Mouse (Mus musculus) adipocyte (in vitro differentiated cells): ENCODE measurements at regions not wholly inside any gene's neighbourhood (a gene's known extent, or its start where the extent isn't known, plus 50 kb on each side); places are given as distances from the start of the nearest gene placed in this dataset.

Experiments
- DNase-seq: peaks from one replicate; pipeline ENCODE4 v3.0.0-alpha.2; 2016; ENCODE audit warnings: low spot score

DNA sequence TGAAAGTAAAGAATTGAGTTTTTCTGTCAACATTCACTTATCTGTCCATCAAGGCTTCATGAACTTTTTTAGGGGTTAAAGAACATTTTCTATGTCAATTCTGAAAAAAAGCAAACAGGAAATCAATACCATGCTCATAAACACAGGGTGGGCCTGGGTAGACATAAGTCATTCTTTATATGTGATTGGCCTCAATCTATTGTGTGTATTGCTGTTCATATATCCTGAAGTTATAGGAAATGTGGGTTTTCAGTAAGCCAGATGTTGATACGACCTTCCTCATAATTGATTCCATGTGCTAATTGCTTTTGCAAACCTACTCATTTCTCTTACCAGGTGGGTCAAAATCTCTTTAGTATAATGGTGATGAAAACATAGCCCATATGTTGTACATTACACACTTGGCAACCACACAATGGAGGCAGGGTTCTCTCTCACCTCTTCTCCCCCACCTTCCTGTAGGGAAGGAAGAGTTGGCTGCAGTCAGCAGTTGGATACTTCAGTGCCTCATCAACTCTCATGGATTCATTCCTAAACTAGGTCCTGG is 182.6 kb upstream of the Cd180 start:
- DNase-seq = no peak

DNA sequence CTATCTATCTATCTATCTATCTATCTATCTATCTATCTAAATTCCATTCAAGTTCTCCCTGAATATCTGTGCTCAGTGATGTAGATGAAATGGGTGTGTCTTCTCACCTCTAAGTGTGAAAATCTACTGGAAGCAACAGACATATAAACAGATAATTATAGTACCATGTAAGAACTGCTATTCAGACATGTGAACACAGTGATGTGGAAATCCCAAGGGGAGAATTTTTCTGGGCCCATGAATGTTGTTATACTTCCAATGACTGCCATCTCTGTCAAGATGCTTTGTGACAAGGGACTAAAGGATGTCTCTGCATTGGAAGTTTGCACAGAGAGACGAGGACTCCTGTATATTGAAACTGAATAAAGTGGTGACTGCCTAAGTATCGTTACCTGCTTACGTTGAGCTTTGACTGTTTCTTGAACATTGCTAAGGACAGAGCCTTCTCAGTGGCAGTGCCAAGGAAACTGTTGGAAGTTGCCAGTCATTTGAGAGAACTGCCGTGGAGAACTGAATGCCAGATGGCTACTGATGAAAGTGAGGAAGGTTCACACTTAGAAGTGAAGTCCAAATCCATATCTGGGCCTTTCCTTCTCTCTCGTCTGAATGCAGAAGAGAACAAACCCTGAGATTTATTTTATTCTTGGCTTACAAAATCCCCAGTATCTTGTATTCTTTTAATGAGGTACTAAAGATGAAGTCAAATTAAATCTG is 175.0 kb upstream of the Cd180 start:
- no peak for DNase-seq

DNA sequence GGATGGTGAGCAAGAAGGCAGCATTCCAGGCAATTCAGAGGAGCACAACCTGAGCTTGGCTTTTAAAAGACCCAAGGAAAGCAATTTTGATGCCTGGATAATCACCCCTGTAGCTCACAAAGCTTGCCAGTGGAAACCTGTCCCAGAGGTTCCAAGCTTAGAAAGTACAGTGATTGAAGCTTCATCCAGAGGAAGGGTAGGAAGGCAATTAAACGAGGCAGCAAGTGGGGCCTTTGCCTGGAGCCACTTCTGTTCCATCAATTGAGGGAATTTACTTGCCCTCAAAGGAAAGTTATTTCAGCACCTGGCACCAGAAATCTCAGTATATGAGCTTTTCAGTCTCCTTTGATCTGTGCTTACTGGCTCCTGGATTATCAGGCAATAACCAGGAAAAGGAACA is 171.9 kb upstream of the Cd180 start:
- DNase-seq = no peak

DNA sequence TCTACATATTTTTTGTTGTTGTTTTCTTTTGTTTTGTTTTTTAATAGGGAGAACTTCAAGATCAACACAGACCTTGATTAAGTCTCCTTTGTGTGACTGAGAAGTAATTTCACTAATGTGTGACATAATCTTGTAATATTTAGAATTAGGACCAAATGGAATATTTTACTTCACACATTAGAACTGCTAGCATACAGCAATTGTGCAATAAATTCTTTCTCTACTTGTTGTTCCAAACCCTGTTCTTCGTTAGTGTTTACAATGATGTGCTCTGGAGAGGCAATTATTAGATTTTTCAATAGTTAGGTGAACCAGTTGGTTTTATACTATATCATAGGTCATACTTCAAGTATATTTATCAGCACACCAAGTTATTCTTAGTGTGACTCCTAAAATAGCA is 171.3 kb upstream of the Cd180 start:
- DNase-seq = no peak

DNA sequence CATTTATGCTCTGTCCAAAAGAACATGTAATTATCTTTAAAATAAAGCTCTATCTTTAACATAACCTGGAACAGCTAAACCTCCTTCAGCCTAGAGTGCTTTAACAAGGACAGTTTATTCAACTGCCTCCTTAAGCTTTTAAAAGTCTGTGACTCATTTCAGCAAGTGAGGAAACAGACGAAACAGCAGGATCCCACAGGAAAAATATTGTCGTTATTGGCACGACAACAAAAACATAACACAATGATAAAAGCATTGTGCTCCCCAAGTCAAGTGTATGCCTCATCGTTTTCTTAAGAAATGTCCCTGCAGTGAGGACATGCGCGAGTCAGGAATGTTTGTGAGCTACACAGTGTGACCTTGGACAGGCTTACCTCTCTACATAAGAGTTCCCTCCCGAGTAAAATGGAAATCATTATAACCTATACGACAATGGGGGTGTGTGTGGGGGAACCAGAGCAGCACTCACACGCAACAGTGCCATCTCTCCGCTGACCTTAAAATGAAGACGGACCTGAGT is 166.7 kb upstream of the Cd180 start:
- DNase-seq = peak; percentile 20

DNA sequence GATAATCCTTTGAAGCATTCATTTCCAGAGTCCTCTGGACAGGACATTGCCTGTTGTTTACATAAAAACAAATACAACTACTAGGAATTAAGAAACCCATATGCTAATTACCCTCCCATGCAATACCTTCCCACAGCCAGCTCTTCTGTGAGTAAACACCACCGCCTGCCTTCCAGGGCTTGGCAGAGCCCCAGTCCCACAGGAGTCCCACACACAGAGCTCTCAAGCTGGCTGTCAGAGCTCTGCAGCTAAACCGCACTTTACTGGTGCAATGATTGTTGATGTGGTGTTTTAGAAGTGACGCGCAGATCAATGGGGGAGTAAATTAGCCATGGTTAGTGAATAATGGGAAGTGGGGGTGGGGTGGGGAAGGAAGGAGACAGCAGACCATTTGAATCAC is 159.6 kb upstream of the Cd180 start:
- DNase-seq = peak; percentile 83

DNA sequence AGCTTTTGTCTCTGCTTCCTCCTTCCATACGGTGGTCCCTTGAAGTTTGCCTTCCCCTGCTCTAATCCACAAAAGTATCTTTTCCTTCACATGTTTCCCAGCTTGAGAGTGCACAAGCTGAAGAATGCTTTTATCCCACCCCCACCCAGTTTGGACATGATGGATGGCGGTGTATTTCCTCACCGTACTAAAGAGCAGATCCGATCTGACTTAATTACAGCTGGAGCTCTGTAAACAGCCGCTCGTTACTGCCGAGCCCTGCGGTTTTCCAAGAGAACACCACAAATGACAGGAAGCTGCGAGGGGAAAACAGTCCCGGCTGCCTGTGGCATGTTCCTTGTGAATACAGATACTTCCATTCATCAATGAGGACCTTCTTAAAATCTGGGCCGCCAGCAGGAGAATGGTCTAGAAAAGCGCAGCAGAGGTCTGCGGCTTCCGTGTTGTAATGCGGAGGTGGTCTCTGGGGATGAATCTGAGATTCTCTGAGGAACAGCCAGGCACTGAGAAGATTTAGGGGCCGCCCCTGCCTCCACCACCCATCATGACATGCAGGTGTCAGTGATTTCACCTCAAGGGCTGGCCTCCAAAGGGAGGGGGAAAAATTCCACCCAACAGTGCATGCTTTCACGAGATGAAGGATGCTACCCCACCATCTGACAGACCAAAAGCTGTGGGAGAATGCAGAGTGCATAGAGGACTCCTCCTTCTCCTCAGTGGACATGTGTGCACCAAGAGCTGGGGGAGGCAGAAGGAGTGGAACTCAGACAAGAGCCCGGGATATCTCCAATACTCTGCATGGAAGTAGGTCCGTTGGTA is 155.7 kb upstream of the Cd180 start:
- DNase-seq = no peak

DNA sequence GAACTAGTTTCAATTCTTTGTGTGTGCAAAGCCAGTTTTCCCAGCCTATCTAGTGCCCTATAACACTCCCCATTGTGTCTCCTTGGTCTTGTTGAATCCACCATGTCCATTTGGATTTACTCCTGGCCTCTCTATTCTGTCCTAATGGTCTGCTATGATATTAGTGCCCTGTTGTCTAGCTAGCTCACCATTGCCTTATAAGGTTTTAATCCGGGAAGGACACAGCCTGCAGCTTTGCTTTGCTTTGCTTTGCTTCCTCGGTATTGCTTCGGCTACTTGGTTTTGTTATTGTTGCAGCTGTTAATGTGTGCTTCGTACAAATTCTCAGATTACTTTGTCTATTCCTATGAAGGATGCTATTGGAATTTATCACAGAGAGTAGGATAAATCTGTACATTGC is 152.9 kb upstream of the Cd180 start:
- DNase-seq = no peak

DNA sequence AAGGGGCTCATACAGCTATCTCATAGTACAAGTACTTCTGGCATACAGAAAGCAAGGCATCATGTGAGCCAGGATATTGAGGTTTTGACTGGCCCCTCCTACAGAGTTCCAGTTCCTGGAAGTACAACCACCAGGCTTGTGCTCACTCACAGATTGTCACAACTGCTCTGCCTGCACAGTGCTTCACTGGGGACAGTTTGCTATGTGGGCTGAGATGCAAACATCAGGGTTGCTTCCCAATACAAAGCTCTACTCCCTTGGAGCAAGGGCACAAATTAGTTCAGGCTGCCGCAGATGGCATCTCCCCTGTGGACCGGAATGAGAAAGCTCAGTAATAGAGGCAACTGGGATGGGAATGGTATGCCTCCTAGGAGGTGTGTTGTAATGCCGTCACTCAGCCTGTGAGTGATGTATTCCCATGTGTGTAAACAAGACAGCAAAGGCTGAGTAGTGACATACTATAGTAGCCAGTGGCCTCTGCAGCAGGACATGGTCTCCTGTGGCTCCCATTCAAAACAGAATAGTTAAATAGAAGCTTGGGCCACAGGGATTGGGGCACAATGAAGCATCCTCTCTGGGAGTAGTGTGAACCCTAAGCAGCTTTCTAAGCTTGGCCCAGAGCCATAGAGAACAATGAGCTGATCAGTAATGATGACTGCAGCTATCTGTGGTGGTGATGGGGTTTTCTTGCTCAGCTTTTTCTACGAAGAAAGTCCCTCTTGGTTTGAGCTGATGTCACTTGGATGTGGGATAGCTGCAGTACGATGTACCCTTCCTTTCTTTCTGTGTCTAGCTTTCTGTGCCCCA is 148.8 kb upstream of the Cd180 start:
- DNase-seq = no peak

DNA sequence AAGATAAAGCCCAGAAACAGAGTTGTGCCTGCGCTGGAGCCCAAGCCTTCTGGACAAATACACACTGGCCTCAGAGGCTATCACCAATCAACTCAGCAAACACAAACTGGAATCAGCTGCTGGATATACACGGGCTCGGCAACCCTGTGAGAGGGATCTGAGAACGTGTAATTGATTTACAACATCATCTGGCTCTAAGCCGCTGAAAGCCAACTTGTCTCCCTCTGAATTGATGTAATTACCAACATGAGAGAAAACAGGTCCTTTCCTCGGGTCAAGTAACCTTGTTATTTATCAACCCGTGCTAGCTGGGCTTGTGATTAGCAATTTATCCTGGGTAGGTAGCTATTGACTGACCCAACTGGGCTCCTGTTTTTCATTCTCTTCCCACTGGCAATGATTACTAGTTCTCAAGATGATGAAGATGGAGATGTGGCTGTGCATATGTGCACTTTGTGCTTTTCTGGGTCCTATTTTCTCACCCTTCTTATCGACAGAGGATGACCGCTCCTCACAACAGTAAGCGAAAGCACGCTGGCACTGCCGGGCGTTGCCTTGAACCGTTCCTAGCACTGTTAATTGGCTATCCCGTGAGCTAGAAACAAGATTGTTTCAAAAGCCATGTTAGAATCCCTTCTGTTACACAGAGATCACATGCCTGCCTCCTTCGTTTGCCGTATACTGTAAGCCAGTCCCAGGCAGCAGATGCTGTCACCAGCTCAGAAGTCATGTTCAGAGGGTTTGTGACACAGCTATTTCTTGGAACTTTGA is 147.3 kb upstream of the Cd180 start:
- DNase-seq = no peak

DNA sequence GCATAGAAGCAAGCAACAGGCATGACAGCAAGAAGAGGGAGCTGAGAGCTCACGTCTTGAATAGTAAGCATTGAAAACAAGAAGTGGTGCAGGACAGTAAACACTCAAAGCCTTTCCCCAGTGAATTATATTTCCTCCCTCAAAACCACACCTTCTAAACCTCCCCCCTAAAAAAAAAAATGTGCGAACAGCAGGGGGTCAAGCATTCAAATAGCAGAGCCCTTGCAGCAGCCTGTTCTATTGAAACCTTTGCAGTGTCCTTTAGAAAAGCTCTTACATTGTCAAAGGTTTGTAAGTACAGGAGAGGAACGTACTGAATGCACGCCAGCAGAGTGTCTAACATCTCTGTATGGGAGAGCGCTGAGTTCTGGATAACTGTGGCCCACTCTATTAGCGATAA is 145.1 kb upstream of the Cd180 start:
- DNase-seq = no peak

DNA sequence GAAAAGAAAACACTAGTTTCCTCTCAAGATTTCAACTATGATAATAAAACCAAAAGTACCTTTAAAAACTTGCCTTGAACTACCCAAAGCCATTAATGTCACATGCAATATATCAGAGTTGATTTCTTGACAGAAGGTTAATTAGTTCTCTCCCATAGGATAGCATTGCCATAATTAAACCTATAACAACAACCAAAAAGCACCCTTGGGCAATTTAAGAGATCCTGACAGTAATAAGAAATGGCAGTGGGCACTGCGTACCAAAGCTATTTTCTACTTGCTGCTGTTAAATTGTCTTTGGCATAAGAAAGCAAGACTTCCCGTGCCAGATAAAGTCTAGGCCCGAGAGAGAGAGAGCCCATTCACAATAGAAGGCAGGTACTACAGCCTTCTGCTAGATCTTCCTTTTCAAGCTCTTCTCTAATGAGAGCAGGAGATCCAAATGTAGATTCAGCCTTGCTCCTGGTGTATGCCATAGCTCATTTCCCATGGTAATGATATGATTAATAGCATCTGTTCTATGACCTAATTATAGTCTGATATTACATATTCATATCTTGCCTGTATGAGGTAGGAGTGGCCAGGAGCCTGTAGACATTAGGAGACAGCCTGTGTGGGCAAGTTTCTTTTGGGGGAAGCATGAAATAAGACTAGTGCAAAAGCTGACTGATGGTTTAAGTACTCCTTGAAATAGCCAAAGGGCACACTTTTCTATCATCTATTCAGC is 126.3 kb upstream of the Cd180 start:
- no peak for DNase-seq

DNA sequence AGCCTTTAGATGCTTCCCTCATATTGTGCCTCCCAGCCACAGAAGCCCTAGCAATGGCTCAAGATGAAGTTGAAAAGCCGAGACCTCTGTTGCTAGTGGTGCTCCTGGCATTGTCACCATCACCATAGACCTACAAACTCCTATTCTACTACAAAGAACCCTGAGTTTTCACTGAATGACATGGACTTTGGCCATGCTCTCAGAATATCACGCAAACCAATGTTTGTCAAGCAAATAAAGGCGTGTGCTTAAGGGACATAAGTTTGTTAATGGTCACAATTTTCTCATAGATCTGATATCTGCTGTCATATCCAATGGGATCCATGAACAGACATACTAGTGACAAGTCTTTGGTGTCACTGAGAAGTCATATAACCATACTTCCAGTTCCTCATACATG is 123.8 kb upstream of the Cd180 start:
- DNase-seq = no peak

DNA sequence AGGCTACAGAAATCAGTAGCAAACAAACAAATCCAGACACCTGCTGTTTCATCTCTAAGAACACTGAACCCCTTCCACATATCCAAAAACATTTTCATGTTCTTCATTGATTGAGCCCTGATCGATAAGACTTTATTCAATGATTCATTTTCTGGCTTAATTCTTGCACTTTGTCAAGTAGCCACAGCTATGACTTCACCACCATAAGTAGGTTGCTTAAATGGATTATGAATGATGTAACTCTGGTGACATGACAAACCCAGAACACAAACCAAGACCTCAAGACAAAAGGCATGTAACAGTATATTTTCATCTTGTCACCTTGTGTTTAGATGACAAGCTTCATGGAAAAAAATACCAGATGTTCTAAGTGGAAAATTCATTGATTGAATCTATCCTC is 123.1 kb upstream of the Cd180 start:
- no peak for DNase-seq

DNA sequence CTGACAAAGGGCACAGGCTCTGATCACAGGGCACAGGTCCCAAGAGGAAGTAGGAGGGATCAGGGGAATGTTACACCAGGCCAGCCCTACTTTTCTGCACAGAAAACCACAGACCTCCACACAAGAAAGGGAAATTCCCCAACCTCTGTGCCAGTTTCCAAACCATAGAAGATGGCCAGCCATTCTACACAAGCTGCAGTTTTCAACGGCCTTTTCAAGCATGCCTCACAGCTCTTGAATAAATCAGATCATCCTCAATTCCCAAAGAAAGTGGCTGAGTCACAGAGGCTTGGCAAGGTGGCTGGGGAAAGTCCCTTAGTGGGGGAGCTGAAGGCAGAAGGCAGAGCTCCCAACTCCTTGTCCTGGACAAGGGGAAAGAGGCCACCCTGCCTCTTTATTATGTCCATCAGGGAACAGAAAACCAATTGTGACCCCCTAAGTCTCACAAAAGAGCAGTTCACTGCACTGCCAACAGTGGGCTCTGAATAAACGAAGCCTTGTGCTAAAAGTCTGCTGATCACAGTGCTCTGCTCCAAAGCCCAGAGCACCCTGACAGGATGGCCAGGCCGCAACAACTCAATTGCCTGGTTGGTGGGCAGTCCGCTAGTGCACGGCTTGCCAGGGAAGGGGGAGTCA is 120.0 kb upstream of the Cd180 start:
- peak; percentile 79 for DNase-seq

DNA sequence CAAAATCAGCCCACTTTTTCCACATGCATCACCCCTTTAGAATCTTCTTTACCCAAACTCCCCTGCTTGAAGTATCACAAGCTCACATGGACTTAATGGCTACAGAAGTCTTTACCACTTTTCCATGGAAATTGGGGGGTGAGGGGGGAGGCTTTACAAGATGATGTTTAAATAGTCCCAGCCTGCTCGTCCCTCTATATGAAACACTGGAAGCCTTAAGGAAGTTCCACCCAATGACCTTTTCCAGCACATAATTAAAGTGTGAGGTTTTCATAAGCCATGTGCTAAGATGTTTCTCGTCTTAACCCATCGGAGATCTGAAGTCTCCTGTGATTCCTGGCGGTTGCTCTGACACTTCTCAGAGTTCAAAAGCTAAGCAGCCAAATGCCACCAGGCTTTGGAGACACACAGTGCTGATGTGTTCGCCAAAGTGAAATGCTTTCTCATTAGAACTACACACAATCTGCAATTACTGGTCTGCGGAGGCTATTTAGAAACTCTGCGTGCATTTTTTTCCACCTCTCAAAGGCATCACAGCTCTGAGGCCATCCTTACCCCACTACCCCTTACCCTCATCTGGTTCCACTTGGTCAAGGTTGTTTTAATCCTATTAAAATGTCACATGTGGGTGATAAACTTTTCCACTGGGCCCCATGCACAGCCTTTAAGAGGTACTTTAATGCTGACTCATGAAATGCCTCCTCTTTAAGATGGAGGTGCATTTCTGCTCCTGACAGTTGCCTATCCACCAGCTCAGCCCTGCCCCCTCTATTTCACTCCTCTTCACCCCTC is 116.3 kb upstream of the Cd180 start:
- DNase-seq = no peak

DNA sequence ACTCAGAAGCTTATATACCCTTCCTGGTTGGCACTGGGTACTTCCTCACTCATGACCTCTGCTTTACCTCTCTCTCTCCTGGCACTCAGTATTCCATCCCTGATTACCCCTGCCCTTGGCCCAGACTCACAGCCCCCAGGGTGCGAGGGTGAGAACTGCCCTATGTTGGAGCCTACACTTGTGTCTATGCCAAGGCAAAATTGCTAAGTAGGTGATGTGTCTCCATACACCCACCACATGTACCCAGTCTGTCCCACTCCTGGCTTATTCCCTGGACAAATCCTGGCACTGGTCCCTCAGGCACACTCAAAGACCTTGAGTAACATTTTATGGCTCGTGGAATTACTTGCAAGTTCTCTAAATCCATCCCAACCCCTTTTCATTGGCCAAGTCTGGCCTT is 114.5 kb upstream of the Cd180 start:
- DNase-seq = peak; percentile 78

DNA sequence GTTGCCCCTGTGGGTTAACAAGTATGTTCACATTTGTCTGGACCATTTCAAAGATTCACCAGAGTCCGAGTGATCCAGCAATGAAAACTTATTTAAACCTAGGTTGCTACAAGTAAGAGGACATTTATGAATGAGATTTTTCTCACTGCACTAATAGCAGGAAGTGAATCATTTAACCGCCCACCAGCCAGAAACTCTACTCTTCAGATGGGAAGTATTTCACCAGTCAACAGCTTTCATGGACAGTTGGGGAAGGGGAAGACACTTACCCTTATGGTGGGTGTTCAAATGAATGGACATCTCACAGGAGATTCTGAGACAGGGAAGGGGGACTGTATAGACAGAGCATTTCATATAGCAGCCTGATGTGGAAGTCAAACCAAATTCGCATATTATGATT is 113.7 kb upstream of the Cd180 start:
- DNase-seq = no peak

DNA sequence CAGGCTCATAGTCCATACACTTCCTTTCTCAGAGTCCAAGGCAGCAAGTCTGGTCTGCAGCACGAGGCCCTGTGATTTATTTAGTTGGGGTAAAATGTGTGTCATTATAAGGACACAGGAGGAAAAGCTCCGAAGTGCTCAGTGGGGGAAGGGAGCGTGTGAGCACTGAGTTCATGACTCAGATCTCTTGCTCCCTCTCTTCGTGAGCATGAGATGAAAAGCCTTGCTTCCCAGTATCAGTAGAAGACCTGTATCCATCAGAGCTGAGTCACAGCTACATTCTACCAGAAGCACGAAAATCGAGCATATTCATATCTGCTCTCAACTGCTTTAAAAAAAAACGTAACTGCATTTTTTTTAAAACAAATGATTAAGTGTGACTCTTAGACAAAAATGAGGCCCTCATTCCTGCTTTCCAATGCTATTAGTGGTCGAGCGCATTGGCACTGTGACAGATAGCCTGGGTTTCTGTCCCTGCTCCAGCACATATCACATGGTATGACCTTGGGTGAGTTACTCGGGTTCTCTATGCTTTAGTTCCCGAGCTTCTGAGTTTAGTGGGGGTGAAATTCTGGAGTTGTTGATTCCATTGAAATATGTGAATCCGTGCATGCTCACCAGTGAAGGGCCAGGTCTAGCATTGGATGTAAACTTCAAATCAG is 109.2 kb upstream of the Cd180 start:
- peak; percentile 59 for DNase-seq
